Mouse (Mus musculus) forebrain, embryonic 14.5 days (tissue): ENCODE measurements at regions not wholly inside any gene's neighbourhood (a gene's known extent, or its start where the extent isn't known, plus 50 kb on each side); places are given as distances from the start of the nearest gene placed in this dataset.
A peak's percentile ranks its signal among the peaks of the same experiment; 100 is the strongest.

ENCODE experiments used
- ATAC-seq: fragments of 200-750 bp; cut with Nextera tagmentation; 2 replicates; pipeline ENCODE4 v1.8.0; 2017; ENCODE audit warnings: mild to moderate bottlenecking, moderate library complexity
- DNase-seq: peaks from one replicate; pipeline ENCODE4 v3.0.0-alpha.2; 2015; ENCODE audit warnings: low spot score
- H3K27ac ChIP-seq: fragments of 300-500 bp; sonication (generic); 2 replicates; pipeline ENCODE4 v1.5.1; 2014; ENCODE audit warnings: low read depth, mild to moderate bottlenecking, control low read depth, low read length, moderate library complexity
- H3K27me3 ChIP-seq: fragments of 300-500 bp; sonication (generic); replicated peaks from 2 replicates; pipeline ENCODE4 v1.6.1; 2014; ENCODE audit warnings: low read length, control low read depth, mixed read lengths; ENCODE audit not compliant: control insufficient read depth, insufficient read depth
- H3K36me3 ChIP-seq: fragments of 300-500 bp; sonication (generic); 2 replicates; pipeline ENCODE4 v1.6.1; 2014; ENCODE audit warnings: low read length, control low read depth; ENCODE audit not compliant: control insufficient read depth, insufficient read depth
- H3K4me1 ChIP-seq: fragments of 300-500 bp; sonication (generic); 2 replicates; pipeline ENCODE4 v1.6.1; 2014; ENCODE audit warnings: antibody characterized with exemption, low read length, control low read depth; ENCODE audit not compliant: control insufficient read depth, insufficient read depth
- H3K4me2 ChIP-seq: fragments of 300-500 bp; sonication (generic); 2 replicates; pipeline ENCODE4 v1.6.1; 2014; ENCODE audit warnings: mild to moderate bottlenecking, control low read depth, low read length
- H3K4me3 ChIP-seq: fragments of 300-500 bp; sonication (generic); 2 replicates; pipeline ENCODE4 v1.5.1; 2014; ENCODE audit warnings: low read depth, low read length, control low read depth
- H3K9ac ChIP-seq: fragments of 300-500 bp; sonication (generic); 2 replicates; pipeline ENCODE4 v1.6.1; 2014; ENCODE audit warnings: mild to moderate bottlenecking, low read length, control low read depth, moderate library complexity
- H3K9me3 ChIP-seq: fragments of 300-500 bp; sonication (generic); replicated peaks from 2 replicates; pipeline ENCODE4 v1.6.1; 2016; ENCODE audit warnings: low read length, control low read depth, mixed read lengths; ENCODE audit not compliant: control insufficient read depth
- WGBS: fragments of 180-500 bp; shearing (Covaris S2); extraction: QIAGEN DNeasy Blood & Tissue Kit; methylation state at CpG from one replicate; pipeline ENCODE4 v1.1.7; 2014; 5-methylcytosine and 5-hydroxymethylcytosine counted together

- no peak overlapping the region for H3K27ac ChIP-seq
- H3K36me3 ChIP-seq, result no peaks in the 10 kb centered on the region
- WGBS, result 39% methylated on average over 5 of the region's 5 CpGs
- H3K4me1 ChIP-seq, result no peaks in the 10 kb centered on the region
- no peak overlapping the region for H3K4me2 ChIP-seq
- no peak for DNase-seq
- H3K9ac ChIP-seq, result no peak overlapping the region
- H3K9me3 ChIP-seq, result no peaks in the 10 kb centered on the region
- ATAC-seq, result no peak
- no peak overlapping the region for H3K4me3 ChIP-seq
- no peaks in the 10 kb centered on the region for H3K27me3 ChIP-seq
These were observed 94.5 kb upstream of the 4930596D02Rik start for GRCm38 (mm10) chr14:35906313-35906712.

- no peaks in the 10 kb centered on the region for H3K4me1 ChIP-seq
- H3K27me3 ChIP-seq, result no peaks in the 10 kb centered on the region
- H3K4me2 ChIP-seq, result no peak overlapping the region
- no peak overlapping the region for H3K4me3 ChIP-seq
- peak; percentile 45 for DNase-seq
- WGBS, result 86% methylated on average over 6 of the region's 6 CpGs
- H3K9me3 ChIP-seq, result no peaks in the 10 kb centered on the region
- H3K36me3 ChIP-seq, result no peaks in the 10 kb centered on the region
- no peak overlapping the region for H3K27ac ChIP-seq
- H3K9ac ChIP-seq, result no peak overlapping the region
- peak; percentile 32; the same call in 1 of the 2 replicates for ATAC-seq
These were observed 73.0 kb upstream of the 4930596D02Rik start for GRCm38 (mm10) chr14:35884658-35885273.

- Histone ChIP-seq H3K9me3 (no peaks in the 10 kb centered on the region), H3K4me1 (no peaks in the 10 kb centered on the region), H3K4me2 (no peak overlapping the region), H3K4me3 (no peak overlapping the region), H3K27me3 (no peaks in the 10 kb centered on the region), H3K27ac (no peak overlapping the region), H3K9ac (no peak overlapping the region), H3K36me3 (no peaks in the 10 kb centered on the region)
- ATAC-seq (peak; percentile 67; the same call in 1 of the 2 replicates), DNase-seq (peak; percentile 46)
- WGBS, result 70% methylated on average over 2 of the region's 2 CpGs
These were observed 62.5 kb upstream of the 4930596D02Rik start for GRCm38 (mm10) chr14:35874265-35874664.
